Comparison of ENCODE assay signal across 8 mouse cellular contexts in the genomic region with DNA sequence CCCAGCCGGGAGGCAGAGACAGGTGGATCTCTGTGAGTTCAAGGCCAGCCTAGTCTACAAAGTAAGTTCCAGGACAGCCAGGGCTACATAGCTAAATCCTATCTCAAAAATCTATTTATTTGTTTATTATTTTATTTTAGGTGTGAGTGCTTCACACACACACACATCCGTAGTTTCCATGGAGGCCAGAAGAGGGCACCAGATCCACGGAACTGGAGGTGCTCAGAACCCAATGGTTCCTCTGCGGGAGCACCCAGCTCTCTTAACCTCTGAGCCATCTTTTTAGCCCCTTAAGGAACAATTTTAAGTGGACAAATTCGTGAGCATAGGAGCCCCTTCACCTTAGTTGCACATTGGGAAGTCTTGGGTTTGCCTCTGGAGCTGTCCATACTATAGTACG. TPM values are rescaled to one million over a fixed set of nuclear protein-coding genes. Genes with fewer than 3 reads are reported as not detected.
DNase-seq lines count a peak whose midpoint lies in the region; ATAC-seq lines count a peak whose summit lies in the region.

No protein-coding gene starts in this region.

- no peak overlapping the region for H3K27ac ChIP-seq in limb, embryonic 11.5 days (replicated peaks; ENCODE audit: low read depth, low read length)

- no peaks in the 10 kb centered on the region for H3K27me3 ChIP-seq in limb, embryonic 11.5 days (ENCODE audit: control insufficient read depth, insufficient read depth, low read length)

- H3K4me2 ChIP-seq in limb, embryonic 11.5 days (ENCODE audit: low read depth, severe bottlenecking) = no peak overlapping the region

- DNase-seq in CD4-positive, CD25-positive, alpha-beta regulatory T cell, adult 2 months (ENCODE audit: low read depth, low spot score) = peak; percentile 31
- peak; percentile 36 to 37 for DNase-seq in left cerebral cortex, adult 18-20 months (ENCODE audit: low spot score in 2 of 2)
- DNase-seq in left cerebral cortex, adult 11 months (ENCODE audit: low spot score) = no peak
- DNase-seq in adrenal gland, postnatal 25 days = peak; percentile 57
- DNase-seq in gastrocnemius, postnatal 14 days = peak; percentile 26
- DNase-seq in limb, embryonic 11.5 days (ENCODE audit: low spot score) = peak; percentile 71
- peak; percentile 10 to 60 for DNase-seq in spleen, adult 18-20 months

- intact Hi-C loops in gastrocnemius, postnatal 14 days (cut with DNase I; ENCODE audit: low total_unique reads) = no loop called here

- ATAC-seq in CD4-positive, CD25-positive, alpha-beta regulatory T cell, adult 4 months = no peak
- ATAC-seq in limb, embryonic 11.5 days (ENCODE audit: insufficient number of reproducible peaks, low FRiP score, low TSS enrichment, low read depth) = no peak

- no peaks in the 10 kb centered on the region for H3K4me1 ChIP-seq in limb, embryonic 11.5 days (ENCODE audit: control insufficient read depth, insufficient read depth, low read length)

- no peak overlapping the region for H3K4me3 ChIP-seq in limb, embryonic 11.5 days (ENCODE audit: low read depth, low read length)

- no peaks in the 10 kb centered on the region for H3K9me3 ChIP-seq in limb, embryonic 11.5 days (ENCODE audit: control insufficient read depth, low read length)

- 42% methylated on average over 6 of the region's 6 CpGs for WGBS in limb, embryonic 11.5 days

- no peak overlapping the region for H3K9ac ChIP-seq in limb, embryonic 11.5 days (ENCODE audit: low read length)

- H3K36me3 ChIP-seq in limb, embryonic 11.5 days (ENCODE audit: control insufficient read depth, insufficient read depth, low read length) = no peaks in the 10 kb centered on the region

RNA-seq across cellular contexts. Expression of gene Slc28a3, which starts 20.0 kb away (rescaled TPM):
- under 1 TPM in 1 of 2 experiments, not detected in 1; 0.63 TPM for polyA plus RNA-seq in CD4-positive, CD25-positive, alpha-beta regulatory T cell, adult 4 months (2017; shearing (Covaris generic))
- not detected for total RNA-seq in left cerebral cortex, adult 18-20 months (2021)
- total RNA-seq in adrenal gland, postnatal 25 days (2021) = 0.06 TPM in 1 of 2 replicates, not detected in the other
- not detected for total RNA-seq in gastrocnemius, postnatal 14 days (2021)
- 0.03 TPM in 1 of 2 replicates, not detected in the other for polyA plus RNA-seq in limb, embryonic 11.5 days (2014; fragmentation: Nextera tagmentation; extraction: Ambion mirVana)
